Mouse (Mus musculus) pancreas, adult 10 weeks (tissue): Measurements from ENCODE around the gene Gm49711. TPM values are rescaled to one million over a fixed set of nuclear protein-coding genes. Genes with fewer than 3 reads are reported as not detected.

Source experiments
- polyA plus RNA-seq: library from polyadenylated mRNA; stranded (reverse); fragments of 350-450 nt; fragmentation: Illumina TruSeq; extraction: RNeasy Lipid Tissue Mini Kit (QIAGEN cat#74804); gene quantifications from one replicate; pipeline ENCODE4 v1.2.3, GENCODE M21; 2015; ENCODE audit warnings: low read depth, low replicate concordance; ENCODE audit not compliant: insufficient read depth

Gene Gm49711
- not detected for polyA plus RNA-seq

DNA sequence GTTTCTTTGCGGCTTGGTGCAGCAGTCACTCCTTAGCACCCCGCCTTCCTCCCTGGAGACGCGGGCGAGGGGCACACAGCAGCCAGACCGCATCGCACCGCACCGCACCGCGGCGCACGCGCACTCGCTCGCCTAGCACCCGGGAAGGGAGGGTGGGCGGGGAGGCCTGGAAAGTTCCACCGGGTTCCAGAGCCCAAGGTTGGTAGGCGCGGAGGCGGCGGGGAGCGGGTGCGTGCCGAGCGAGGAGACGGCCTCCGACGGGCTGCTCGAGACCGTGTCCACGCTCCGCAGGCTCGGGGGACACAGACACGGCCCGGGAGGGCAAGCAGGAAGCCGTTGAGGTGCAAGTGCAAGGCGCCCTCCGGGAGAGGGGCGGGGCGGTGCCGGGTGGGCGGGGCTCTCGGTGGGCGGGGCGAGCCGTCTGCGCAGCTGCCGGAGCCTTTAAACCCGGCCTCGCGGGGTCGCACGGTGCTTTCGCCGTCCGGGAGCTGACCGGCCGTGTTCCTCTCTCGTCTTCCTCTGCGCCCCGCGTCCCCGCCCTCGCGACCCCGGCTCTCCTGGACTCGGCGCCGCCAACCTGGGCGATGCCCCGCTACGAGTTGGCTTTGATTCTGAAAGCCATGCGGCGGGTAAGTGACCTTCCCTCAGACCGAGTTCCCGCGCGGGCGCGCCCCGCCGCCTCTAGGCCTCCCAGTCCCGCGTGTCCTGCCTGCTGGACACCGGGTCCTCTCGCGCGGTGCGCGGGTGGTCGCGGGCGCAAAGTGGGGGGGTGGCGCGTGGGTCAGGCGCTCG is at the start of gene Gm49711, which contains the start of the genes Mrps6 and Slc5a3:
Gene Gm49711 (plus strand): TSS at position 465 of the 792 bp plus-strand sequence.
Gene Mrps6 (plus strand): TSS at position 419 of the 792 bp plus-strand sequence.
Gene Slc5a3 (plus strand): TSS at position 471 of the 792 bp plus-strand sequence.

Other genes starting within 250 kb of the Gm49711 start
- gene Mrps6, start within 50 bp of the Gm49711 start, polyA plus RNA-seq, result 7.2 TPM
- 0.87 TPM for gene Slc5a3, start within 50 bp of the Gm49711 start, polyA plus RNA-seq
- gene Kcne2, start 234.1 kb downstream of the Gm49711 start, polyA plus RNA-seq, result not detected
- 34.1 TPM for gene Smim11, start 243.0 kb downstream of the Gm49711 start, polyA plus RNA-seq